Mouse (Mus musculus) thymus, adult 2 months (tissue): ENCODE data around the gene 1110032F04Rik.

Experiments
- CTCF ChIP-seq: fragments of 200-500 bp; IDR thresholded peaks from 2 replicates; pipeline ENCODE4 v1.5.1; 2012; ENCODE audit warnings: mild to moderate bottlenecking, control low read depth, low read length, moderate library complexity, borderline replicate concordance; ENCODE audit not compliant: control insufficient read depth, poor library complexity, insufficient read depth; ENCODE audit errors: extremely low read depth
- POLR2A ChIP-seq: fragments of 200-500 bp; IDR thresholded peaks from 2 replicates; pipeline ENCODE4 v1.6.1; 2012; ENCODE audit warnings: mild to moderate bottlenecking, low read length, control low read depth, moderate library complexity; ENCODE audit not compliant: control insufficient read depth, poor library complexity, insufficient read depth; ENCODE audit errors: extremely low read depth

- TF ChIP-seq CTCF (no peak), POLR2A (no peak)
These were observed 1.2 kb downstream of the 1110032F04Rik start for GRCm38 (mm10) chr3:68870568-68870950.
